Mouse (Mus musculus): ENCODE measurements around the gene Kcnab1. TPM values are rescaled to one million over a fixed set of nuclear protein-coding genes. Genes with fewer than 3 reads are reported as not detected.
"Not testable (repeated sequence)": the region's sequence is repeated elsewhere in the genome, so short reads cannot be mapped to it uniquely, and the experiment has no call there.

Gene Kcnab1
- polyA plus RNA-seq, 1 experiment = 0.78 TPM

GRCm38 (mm10) chr3:65378724-65379123 is 269.5 kb downstream of the Kcnab1 start:
- TF ChIP-seq CTCF (IDR thresholded peaks at IDR 0.05; ENCODE audit: low read depth, low read length) (no peak), POLR2A (IDR thresholded peaks at IDR 0.05; ENCODE audit: borderline replicate concordance, low read depth, low read length) (no peak)
- Histone ChIP-seq H3K4me1 (ENCODE audit: control insufficient read depth, insufficient read depth, low read length) (peaks cover 5% of the 10 kb centered on the region), H3K27ac (ENCODE audit: insufficient read depth, low read depth, low read length) (no peak overlapping the region), H3K4me3 (ENCODE audit: insufficient read depth, low read length) (no peak overlapping the region)

- TF ChIP-seq POLR2A (IDR thresholded peaks at IDR 0.05; ENCODE audit: borderline replicate concordance, low read depth, low read length) (no peak), CTCF (IDR thresholded peaks at IDR 0.05; ENCODE audit: low read depth, low read length) (no peak)
- peaks cover 5% of the 10 kb centered on the region for H3K4me1 ChIP-seq (ENCODE audit: control insufficient read depth, insufficient read depth, low read length)
- no peak overlapping the region for H3K4me3 ChIP-seq (ENCODE audit: insufficient read depth, low read length)
- no peak overlapping the region for H3K27ac ChIP-seq (ENCODE audit: insufficient read depth, low read depth, low read length)
Measured at GRCm38 (mm10) chr3:65379884-65380539, 270.8 kb downstream of the Kcnab1 start.

GRCm38 (mm10) chr3:65381094-65381493 is 271.9 kb downstream of the Kcnab1 start:
- Histone ChIP-seq H3K4me3 (ENCODE audit: insufficient read depth, low read length) (no peak overlapping the region), H3K4me1 (ENCODE audit: control insufficient read depth, insufficient read depth, low read length) (peaks cover 7% of the 10 kb centered on the region), H3K27ac (ENCODE audit: insufficient read depth, low read depth, low read length) (no peak overlapping the region)
- no peak for TF ChIP-seq CTCF (IDR thresholded peaks at IDR 0.05; ENCODE audit: low read depth, low read length)
- no peak for TF ChIP-seq POLR2A (IDR thresholded peaks at IDR 0.05; ENCODE audit: borderline replicate concordance, low read depth, low read length)

- H3K4me3 ChIP-seq (ENCODE audit: insufficient read depth, low read length) = no peak overlapping the region
- no peak overlapping the region for H3K27ac ChIP-seq (ENCODE audit: insufficient read depth, low read depth, low read length)
- H3K4me1 ChIP-seq (ENCODE audit: control insufficient read depth, insufficient read depth, low read length) = peaks cover 11% of the 10 kb centered on the region
- no peak for TF ChIP-seq POLR2A (IDR thresholded peaks at IDR 0.05; ENCODE audit: borderline replicate concordance, low read depth, low read length)
- TF ChIP-seq CTCF (IDR thresholded peaks at IDR 0.05; ENCODE audit: low read depth, low read length) = no peak
Measured at GRCm38 (mm10) chr3:65384431-65384830, 275.2 kb downstream of the Kcnab1 start.

GRCm38 (mm10) chr3:65385771-65386170 is 276.6 kb downstream of the Kcnab1 start:
- peaks cover 10% of the 10 kb centered on the region for H3K4me1 ChIP-seq (ENCODE audit: control insufficient read depth, insufficient read depth, low read length)
- H3K4me3 ChIP-seq (ENCODE audit: insufficient read depth, low read length) = no peak overlapping the region
- TF ChIP-seq CTCF (IDR thresholded peaks at IDR 0.05; ENCODE audit: low read depth, low read length) (no peak), POLR2A (IDR thresholded peaks at IDR 0.05; ENCODE audit: borderline replicate concordance, low read depth, low read length) (no peak)
- H3K27ac ChIP-seq (ENCODE audit: insufficient read depth, low read depth, low read length) = no peak overlapping the region

GRCm38 (mm10) chr3:65391222-65391783 is 282.1 kb downstream of the Kcnab1 start:
- no peak for TF ChIP-seq CTCF (IDR thresholded peaks at IDR 0.05; ENCODE audit: low read depth, low read length)
- TF ChIP-seq POLR2A (IDR thresholded peaks at IDR 0.05; ENCODE audit: borderline replicate concordance, low read depth, low read length) = no peak
- H3K4me1 ChIP-seq (ENCODE audit: control insufficient read depth, insufficient read depth, low read length) = peaks cover 7% of the 10 kb centered on the region
- H3K4me3 ChIP-seq (ENCODE audit: insufficient read depth, low read length) = peak overlapping the region; percentile 69
- 0 out of 2 replicates have a peak overlapping the region, but pooled peaks have one; percentile 2 for H3K27ac ChIP-seq (ENCODE audit: insufficient read depth, low read depth, low read length)

GRCm38 (mm10) chr3:65391784-65392420 is 282.7 kb downstream of the Kcnab1 start:
- peak overlapping the region; percentile 41 for H3K27ac ChIP-seq (ENCODE audit: insufficient read depth, low read depth, low read length)

GRCm38 (mm10) chr3:65392421-65392817 is 283.2 kb downstream of the Kcnab1 start, which contains the start of gene Ssr3:
Gene Ssr3, minus strand, starts transcription at chr3:65392623.
- H3K4me3 ChIP-seq (ENCODE audit: insufficient read depth, low read length) = peak within 1 kb of the TSS; percentile 69
- peak within 1 kb of the TSS; percentile 41 for H3K27ac ChIP-seq (ENCODE audit: insufficient read depth, low read depth, low read length)
- TF ChIP-seq CTCF (IDR thresholded peaks at IDR 0.05; ENCODE audit: low read depth, low read length) (no peak), POLR2A (IDR thresholded peaks at IDR 0.05; ENCODE audit: borderline replicate concordance, low read depth, low read length) (no peak)
- peaks cover 8% of the 10 kb centered on the region for H3K4me1 ChIP-seq (ENCODE audit: control insufficient read depth, insufficient read depth, low read length)

More at GRCm38 (mm10) chr3:65391784-65392420, 282.7 kb downstream of the Kcnab1 start:
- Histone ChIP-seq H3K4me3 (ENCODE audit: insufficient read depth, low read length) (peak overlapping the region; percentile 69), H3K4me1 (ENCODE audit: control insufficient read depth, insufficient read depth, low read length) (peaks cover 8% of the 10 kb centered on the region)
- TF ChIP-seq POLR2A (IDR thresholded peaks at IDR 0.05; ENCODE audit: borderline replicate concordance, low read depth, low read length) = no peak
- no peak for TF ChIP-seq CTCF (IDR thresholded peaks at IDR 0.05; ENCODE audit: low read depth, low read length)

GRCm38 (mm10) chr3:65395111-65395510 is 285.9 kb downstream of the Kcnab1 start:
- not testable (repeated sequence) for H3K27ac ChIP-seq (ENCODE audit: insufficient read depth, low read depth, low read length); H3K4me3 ChIP-seq (ENCODE audit: insufficient read depth, low read length)
- peaks cover 11% of the 10 kb centered on the region for H3K4me1 ChIP-seq (ENCODE audit: control insufficient read depth, insufficient read depth, low read length)

All from bone marrow macrophage, adult 2 months (primary cell).